Mouse (Mus musculus) Patski (cell line): ENCODE data around the gene Tub. TPM values are rescaled to one million over a fixed set of nuclear protein-coding genes. Genes with fewer than 3 reads are reported as not detected.
A peak's percentile ranks its signal among the peaks of the same experiment; 100 is the strongest.

Experiments
- ATAC-seq: fragments of 100-300 bp; one replicate; pipeline ENCODE4 v1.8.0; 2021
- CTCF ChIA-PET: fragments of 350-600 bp; sonication (Branson Sonifier 250); formaldehyde crosslinking; loops from one replicate; lab custom pipeline; 2022; ENCODE audit warnings: inconsistent platforms; lab: Charles Lee
- POLR2A ChIA-PET: fragments of 350-600 bp; sonication (Branson Sonifier 250); formaldehyde crosslinking; loops from one replicate; lab custom pipeline; 2022; ENCODE audit warnings: antibody characterized with exemption, inconsistent platforms; lab: Charles Lee
- DNase-seq: peaks from one replicate; pipeline ENCODE4 v3.0.0-alpha.2; 2011; ENCODE audit warnings: low read depth, low spot score
- H3K27me3 ChIP-seq: fragments of 371-371 bp; one replicate; pipeline ENCODE4 v1.5.1; 2021
- CTCF ChIP-seq: fragments of 100-300 bp; IDR thresholded peaks from one replicate; pipeline ENCODE4 v1.5.1; 2021
- in situ Hi-C: fragments of 300-500 bp; cut with MboI; formaldehyde crosslinking; loops from 3 replicates; pipeline ENCODE4 v1.11.1; 2018; ENCODE audit warnings: low pct_unique_long_range_greater_than_20kb, mixed read lengths
- polyA plus RNA-seq: library from polyadenylated mRNA; unstranded; gene quantifications from one replicate; pipeline ENCODE4 v1.2.3, GENCODE M21; 2021

Tub gene
- polyA plus RNA-seq, 1 experiment from 2014 or later: 0.30 TPM

GRCm38 (mm10) chr7:109009260-109009659 is 59.1 kb downstream of the Tub start:
- ChIA-PET CTCF (no interaction called here), POLR2A (no interaction called here)
- DNase-seq (no peak), ATAC-seq (no peak)
- TF ChIP-seq CTCF: no peak
- peaks cover 4% of the 10 kb centered on the region for H3K27me3 ChIP-seq
- in situ Hi-C loops: no loop called here

GRCm38 (mm10) chr7:109010720-109011595 is 60.8 kb downstream of the Tub start:
- in situ Hi-C loops: no loop called here
- no peak for DNase-seq
- ChIA-PET POLR2A (no interaction called here), CTCF (interaction anchor here (0.7 to 1.6 kb wide), 2 partner anchors 10 to 14 kb away, joined by 3 read pairs; no protein-coding TSS in a partner anchor)
- TF ChIP-seq CTCF: no peak
- peaks cover 4% of the 10 kb centered on the region for H3K27me3 ChIP-seq
- peak; percentile 8 for ATAC-seq

DNA sequence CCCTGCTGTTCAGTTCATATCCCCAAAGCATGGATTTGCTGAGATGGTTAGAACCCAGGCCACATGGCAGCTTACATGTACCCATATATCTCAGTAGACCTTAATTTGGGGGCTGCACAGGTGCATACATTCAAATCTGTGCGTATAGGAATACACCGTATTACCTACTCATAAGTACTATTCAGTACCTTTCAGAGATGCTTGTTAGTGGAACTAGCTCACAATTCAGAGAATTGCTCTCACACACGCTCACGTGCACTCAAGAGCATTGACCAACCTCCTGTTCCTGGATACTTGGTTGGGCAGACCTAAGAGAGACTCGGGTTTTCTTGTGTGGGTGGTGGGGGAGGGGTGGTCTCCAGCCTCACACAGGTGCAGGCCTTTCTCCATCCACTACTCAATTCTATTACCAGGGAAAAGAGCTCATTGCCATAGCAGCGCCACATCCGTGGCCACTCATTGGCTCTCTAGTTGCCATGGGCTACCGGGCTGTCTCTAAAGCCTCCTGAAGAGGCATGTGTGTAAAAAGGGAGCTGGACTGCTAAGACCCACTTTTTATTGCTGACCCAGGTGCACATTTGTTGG is 61.5 kb downstream of the Tub start:
- TF ChIP-seq CTCF: no peak
- ChIA-PET CTCF (interaction anchor here (0.7 to 1.6 kb wide), 2 partner anchors 9 to 15 kb away, joined by 3 read pairs; no protein-coding TSS in a partner anchor), POLR2A (no interaction called here)
- in situ Hi-C loops: no loop called here
- peaks cover 4% of the 10 kb centered on the region for H3K27me3 ChIP-seq
- DNase-seq (no peak), ATAC-seq (no peak)

- peaks cover 4% of the 10 kb centered on the region for H3K27me3 ChIP-seq
- CTCF ChIA-PET: interaction anchor here (1.2 to 1.6 kb wide), 2 partner anchors 9 to 16 kb away, joined by 3 to 5 read pairs; no protein-coding TSS in a partner anchor
- POLR2A ChIA-PET: no interaction called here
- DNase-seq (no peak), ATAC-seq (no peak)
- in situ Hi-C loops: no loop called here
- no peak for TF ChIP-seq CTCF
These were observed 62.4 kb downstream of the Tub start for GRCm38 (mm10) chr7:109012575-109012974.

DNA sequence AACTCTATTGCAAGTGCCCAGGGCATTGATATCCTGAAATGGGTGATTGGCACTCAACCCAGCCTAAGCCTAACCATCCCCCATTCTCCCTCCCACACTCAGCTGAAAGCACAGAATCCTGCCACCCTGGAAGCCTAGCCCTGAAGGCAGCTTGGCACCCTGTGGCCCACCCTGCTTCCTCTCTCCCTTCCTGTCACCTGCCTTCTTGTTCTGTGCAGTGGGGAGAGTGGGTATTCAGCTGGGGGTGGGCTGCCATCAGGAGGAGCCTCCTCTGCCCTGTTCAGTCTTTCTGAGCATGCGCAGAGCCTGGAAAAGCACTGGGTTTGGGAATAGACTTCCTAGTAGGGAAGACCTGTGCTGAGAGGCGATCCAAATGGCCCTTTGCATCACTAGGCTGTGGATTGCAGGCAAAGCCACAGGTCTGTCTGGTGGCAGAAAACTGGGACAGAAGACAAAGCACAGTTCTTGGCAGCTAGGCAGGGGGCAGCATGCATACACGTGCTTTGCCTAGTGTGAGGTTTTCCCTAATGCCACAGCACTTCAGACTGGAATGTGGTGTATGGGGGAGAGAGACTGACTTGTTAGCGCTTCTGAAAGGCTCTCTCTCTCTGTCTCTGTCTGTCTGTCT is 63.0 kb downstream of the Tub start:
- TF ChIP-seq CTCF: no peak
- CTCF ChIA-PET: interaction anchor here (1.2 to 1.6 kb wide), 2 partner anchors 9 to 16 kb away, joined by 3 to 5 read pairs; no protein-coding TSS in a partner anchor
- POLR2A ChIA-PET: no interaction called here
- DNase-seq: no peak
- ATAC-seq: no peak
- H3K27me3 ChIP-seq: peaks cover 4% of the 10 kb centered on the region
- in situ Hi-C loops: no loop called here

DNA sequence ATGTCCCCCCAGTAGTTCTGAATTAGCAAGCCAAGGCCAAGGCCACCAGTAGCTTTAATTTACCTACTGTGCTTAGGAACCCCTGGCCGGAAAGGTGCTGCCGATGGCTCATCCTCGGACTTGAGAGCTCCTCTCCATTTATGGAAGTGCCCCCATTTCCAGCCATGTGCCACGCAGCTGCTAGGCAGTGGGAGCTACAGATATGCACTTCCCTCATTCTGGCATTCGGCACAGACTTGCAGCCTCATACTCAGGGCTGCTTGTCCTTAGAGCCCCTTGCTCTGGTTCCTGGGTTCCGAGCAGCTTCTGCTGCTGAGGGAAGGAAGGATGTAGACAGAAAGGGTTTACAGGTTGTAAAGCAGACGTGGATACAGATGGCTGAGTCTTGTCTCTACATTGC is 64.7 kb downstream of the Tub start:
- H3K27me3 ChIP-seq: peaks cover 4% of the 10 kb centered on the region
- in situ Hi-C loops: no loop called here
- POLR2A ChIA-PET: no interaction called here
- ATAC-seq: no peak
- TF ChIP-seq CTCF: no peak
- CTCF ChIA-PET: interaction anchor here (0.7 kb wide), 1 partner anchor 41 kb away, joined by 3 read pairs; no protein-coding TSS in a partner anchor
- DNase-seq: no peak

- no peak for TF ChIP-seq CTCF
- ChIA-PET CTCF (interaction anchor here (1.3 kb wide), 1 partner anchor 10 kb away, joined by 3 read pairs; no protein-coding TSS in a partner anchor), POLR2A (no interaction called here)
- ATAC-seq (no peak), DNase-seq (no peak)
- H3K27me3 ChIP-seq: no peaks in the 10 kb centered on the region
- in situ Hi-C loops: no loop called here
These were observed 66.3 kb downstream of the Tub start for GRCm38 (mm10) chr7:109016378-109016923.

- H3K27me3 ChIP-seq: no peaks in the 10 kb centered on the region
- ChIA-PET POLR2A (no interaction called here), CTCF (interaction anchor here (0.9 to 2.0 kb wide), 7 partner anchors 28 to 71 kb away, joined by 3 to 8 read pairs (median 3); no protein-coding TSS in a partner anchor)
- in situ Hi-C loops: no loop called here
- no peak for TF ChIP-seq CTCF
- DNase-seq: no peak
- ATAC-seq: no peak
These were observed 69.1 kb downstream of the Tub start for GRCm38 (mm10) chr7:109019243-109019642.

- ATAC-seq (peak; percentile 74), DNase-seq (no peak)
- peak; percentile 89 for TF ChIP-seq CTCF
- in situ Hi-C loops: loop anchor here (5.0 kb wide), 1 partner anchor 54 kb away; no protein-coding TSS in a partner anchor
- no peaks in the 10 kb centered on the region for H3K27me3 ChIP-seq
- CTCF ChIA-PET: interaction anchor here (0.6 to 2.6 kb wide), 19 partner anchors 8 to 79 kb away, joined by 3 to 11 read pairs (median 4); no protein-coding TSS in a partner anchor
- POLR2A ChIA-PET: interaction anchor here (0.6 to 1.7 kb wide), 2 partner anchors 37 to 79 kb away, joined by 3 to 5 read pairs; no protein-coding TSS in a partner anchor
These were observed 71.3 kb downstream of the Tub start for GRCm38 (mm10) chr7:109021428-109021827.

DNA sequence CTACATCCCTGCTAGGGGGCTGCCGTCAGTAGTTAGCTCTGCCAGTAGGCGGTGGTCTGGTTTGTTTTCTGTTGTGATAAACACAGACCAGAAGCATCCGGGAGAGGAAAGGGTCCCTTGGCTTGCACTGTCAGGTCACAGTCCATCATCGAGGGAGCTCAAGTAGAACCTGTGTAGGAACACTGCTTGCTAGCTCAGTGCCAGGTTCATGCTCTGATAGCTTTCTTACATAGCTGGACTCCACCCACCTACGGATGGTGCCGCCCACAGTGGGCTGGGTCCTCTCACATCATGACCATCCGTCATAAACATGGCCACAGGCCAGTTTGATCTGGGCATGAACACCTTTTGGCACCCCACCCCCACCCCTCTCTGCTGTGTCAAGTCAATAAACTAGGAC is 75.6 kb downstream of the Tub start:
- TF ChIP-seq CTCF: no peak
- H3K27me3 ChIP-seq: no peaks in the 10 kb centered on the region
- POLR2A ChIA-PET: no interaction called here
- CTCF ChIA-PET: interaction anchor here (1.7 to 2.0 kb wide), 2 partner anchors 9 to 59 kb away, joined by 6 to 7 read pairs; no protein-coding TSS in a partner anchor
- ATAC-seq (no peak), DNase-seq (no peak)
- in situ Hi-C loops: loop anchor here (5.0 kb wide), 1 partner anchor 208 kb away; no protein-coding TSS in a partner anchor
